Mouse (Mus musculus): ENCODE measurements around the gene Stpg3. TPM values are rescaled to one million over a fixed set of nuclear protein-coding genes. Genes with fewer than 3 reads are reported as not detected.

The Stpg3 gene
- polyA plus RNA-seq, 1 experiment from 2014 or later: not detected

DNA sequence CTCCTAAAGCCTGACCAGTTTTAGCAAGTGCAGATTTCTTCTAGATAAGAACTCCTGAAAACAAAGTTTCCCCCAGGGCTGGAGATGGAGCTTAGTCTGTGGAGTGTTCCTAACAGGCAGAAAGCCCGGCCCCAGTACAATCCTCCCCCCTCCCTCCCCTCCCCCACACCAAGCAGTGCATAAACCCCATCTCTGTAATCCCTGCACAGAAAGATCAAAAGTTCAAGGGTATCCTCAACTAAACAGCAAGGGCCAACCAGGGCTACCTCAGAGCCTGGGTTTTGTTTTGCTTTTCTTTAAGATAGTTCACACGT lies 45.8 kb downstream of the Stpg3 start:
- no peaks in the 10 kb centered on the region; the same call in 1 of the 2 replicates for H3K4me1 ChIP-seq (ENCODE audit: control insufficient read depth, insufficient read depth, low read length)
- 21% methylated on average over 2 of the region's 2 CpGs for WGBS
- peak; percentile 7; the same call in 1 of the 2 replicates for ATAC-seq (replicated peaks; ENCODE audit: insufficient number of reproducible peaks, low FRiP score, low TSS enrichment, low read depth)
- H3K27ac ChIP-seq (replicated peaks; ENCODE audit: low read depth, low read length): peak overlapping the region; percentile 17; the same call in 1 of the 2 replicates
- no peaks in the 10 kb centered on the region for H3K36me3 ChIP-seq (replicated peaks; ENCODE audit: control insufficient read depth, insufficient read depth, low read depth, low read length)
- H3K9ac ChIP-seq (replicated peaks; ENCODE audit: low read length): peak overlapping the region; percentile 61
- peak overlapping the region; percentile 88 for H3K4me2 ChIP-seq (ENCODE audit: low read depth, low read length)
- DNase-seq (ENCODE audit: low spot score): no peak
- no peaks in the 10 kb centered on the region for H3K27me3 ChIP-seq (ENCODE audit: control insufficient read depth, insufficient read depth, low read length)
- H3K9me3 ChIP-seq (replicated peaks; ENCODE audit: control insufficient read depth, low read length): no peaks in the 10 kb centered on the region
- peak overlapping the region; percentile 41; the same call in 1 of the 2 replicates for H3K4me3 ChIP-seq (ENCODE audit: low read depth, low read length)

GRCm38 (mm10) chr2:25167919-25168664 lies 46.3 kb downstream of the Stpg3 start:
- peak; percentile 71 for ATAC-seq (replicated peaks; ENCODE audit: insufficient number of reproducible peaks, low FRiP score, low TSS enrichment, low read depth)
- peaks cover 1% of the 10 kb centered on the region; the same call in 1 of the 2 replicates for H3K4me1 ChIP-seq (ENCODE audit: control insufficient read depth, insufficient read depth, low read length)
- no peaks in the 10 kb centered on the region for H3K9me3 ChIP-seq (replicated peaks; ENCODE audit: control insufficient read depth, low read length)
- H3K27me3 ChIP-seq (ENCODE audit: control insufficient read depth, insufficient read depth, low read length): no peaks in the 10 kb centered on the region
- peak overlapping the region; percentile 41 for H3K4me3 ChIP-seq (ENCODE audit: low read depth, low read length)
- peak overlapping the region; percentile 61 for H3K9ac ChIP-seq (replicated peaks; ENCODE audit: low read length)
- peak overlapping the region; percentile 88 for H3K4me2 ChIP-seq (ENCODE audit: low read depth, low read length)
- 1% methylated on average over 30 of the region's 41 CpGs for WGBS
- H3K36me3 ChIP-seq (replicated peaks; ENCODE audit: control insufficient read depth, insufficient read depth, low read depth, low read length): no peaks in the 10 kb centered on the region
- H3K27ac ChIP-seq (replicated peaks; ENCODE audit: low read depth, low read length): peak overlapping the region; percentile 17
- DNase-seq (ENCODE audit: low spot score): peak; percentile 79

GRCm38 (mm10) chr2:25167481-25167880 lies 47.0 kb downstream of the Stpg3 start:
- no peaks in the 10 kb centered on the region for H3K36me3 ChIP-seq (replicated peaks; ENCODE audit: control insufficient read depth, insufficient read depth, low read depth, low read length)
- DNase-seq (ENCODE audit: low spot score) (no peak), ATAC-seq (replicated peaks; ENCODE audit: insufficient number of reproducible peaks, low FRiP score, low TSS enrichment, low read depth) (peak; percentile 6; the same call in 1 of the 2 replicates)
- peak overlapping the region; percentile 61 for H3K9ac ChIP-seq (replicated peaks; ENCODE audit: low read length)
- H3K27me3 ChIP-seq (ENCODE audit: control insufficient read depth, insufficient read depth, low read length): no peaks in the 10 kb centered on the region
- no peaks in the 10 kb centered on the region for H3K9me3 ChIP-seq (replicated peaks; ENCODE audit: control insufficient read depth, low read length)
- peak overlapping the region; percentile 41 for H3K4me3 ChIP-seq (ENCODE audit: low read depth, low read length)
- 29% methylated on average over 4 of the region's 4 CpGs for WGBS
- H3K4me2 ChIP-seq (ENCODE audit: low read depth, low read length): peak overlapping the region; percentile 88
- H3K4me1 ChIP-seq (ENCODE audit: control insufficient read depth, insufficient read depth, low read length): peaks cover 2% of the 10 kb centered on the region; the same call in 1 of the 2 replicates
- peak overlapping the region; percentile 17 for H3K27ac ChIP-seq (replicated peaks; ENCODE audit: low read depth, low read length)

Other genes starting within 250 kb of the Stpg3 start
- gene Mrpl41, start 239.5 kb downstream of the Stpg3 start, polyA plus RNA-seq (2014; fragmentation: Nextera tagmentation; extraction: Ambion mirVana): 153 and 163 TPM in 2 replicates
- 4.7 and 6.2 TPM in 2 replicates for gene Pnpla7, start 238.6 kb downstream of the Stpg3 start, polyA plus RNA-seq (2014; fragmentation: Nextera tagmentation; extraction: Ambion mirVana)
- 29.5 and 36.2 TPM in 2 replicates for gene Nsmf, start 160.3 kb downstream of the Stpg3 start, polyA plus RNA-seq (2014; fragmentation: Nextera tagmentation; extraction: Ambion mirVana)
- gene Entpd8, start 134.3 kb downstream of the Stpg3 start, polyA plus RNA-seq (2014; fragmentation: Nextera tagmentation; extraction: Ambion mirVana): not detected in 2 replicates
- 0.13 TPM in 1 of 2 replicates, not detected in the other for gene Noxa1, start 119.5 kb downstream of the Stpg3 start, polyA plus RNA-seq (2014; fragmentation: Nextera tagmentation; extraction: Ambion mirVana)
- gene Nrarp, start 33.9 kb downstream of the Stpg3 start, polyA plus RNA-seq (2014; fragmentation: Nextera tagmentation; extraction: Ambion mirVana): 16.8 and 17.0 TPM in 2 replicates
- gene Tor4a, start 17.8 kb downstream of the Stpg3 start, polyA plus RNA-seq (2014; fragmentation: Nextera tagmentation; extraction: Ambion mirVana): 1.9 and 2.6 TPM in 2 replicates
- gene Nelfb, start 3.1 kb downstream of the Stpg3 start, polyA plus RNA-seq (2014; fragmentation: Nextera tagmentation; extraction: Ambion mirVana): 90.5 and 92.2 TPM in 2 replicates
- 1.4 TPM in 1 of 2 replicates, not detected in the other for gene Fam166a, start 4.1 kb upstream of the Stpg3 start, polyA plus RNA-seq (2014; fragmentation: Nextera tagmentation; extraction: Ambion mirVana)
- gene Tubb4b, start 10.1 kb upstream of the Stpg3 start, polyA plus RNA-seq (2014; fragmentation: Nextera tagmentation; extraction: Ambion mirVana): 456 and 490 TPM in 2 replicates
- gene Slc34a3, start 19.7 kb upstream of the Stpg3 start, polyA plus RNA-seq (2014; fragmentation: Nextera tagmentation; extraction: Ambion mirVana): not detected in 2 replicates
- gene Rnf224, start 22.1 kb upstream of the Stpg3 start, polyA plus RNA-seq (2014; fragmentation: Nextera tagmentation; extraction: Ambion mirVana): not detected in 2 replicates
- gene Rnf208, start 27.6 kb upstream of the Stpg3 start, polyA plus RNA-seq (2014; fragmentation: Nextera tagmentation; extraction: Ambion mirVana): 7.4 and 10.4 TPM in 2 replicates
- gene Cysrt1, start 27.8 kb upstream of the Stpg3 start, polyA plus RNA-seq (2014; fragmentation: Nextera tagmentation; extraction: Ambion mirVana): 0.50 TPM in 1 of 2 replicates, not detected in the other
- gene AL732309.1, start 32.2 kb upstream of the Stpg3 start, polyA plus RNA-seq (2014; fragmentation: Nextera tagmentation; extraction: Ambion mirVana): 3.3 and 4.2 TPM in 2 replicates
- gene Tmem203, start 40.8 kb upstream of the Stpg3 start, polyA plus RNA-seq (2014; fragmentation: Nextera tagmentation; extraction: Ambion mirVana): 12.8 and 13.3 TPM in 2 replicates
- gene Tprn, start 48.0 kb upstream of the Stpg3 start, polyA plus RNA-seq (2014; fragmentation: Nextera tagmentation; extraction: Ambion mirVana): 4.3 and 4.9 TPM in 2 replicates
- gene Ssna1, start 57.8 kb upstream of the Stpg3 start, polyA plus RNA-seq (2014; fragmentation: Nextera tagmentation; extraction: Ambion mirVana): 253 and 254 TPM in 2 replicates
- 111 and 113 TPM in 2 replicates for gene Anapc2, start 57.8 kb upstream of the Stpg3 start, polyA plus RNA-seq (2014; fragmentation: Nextera tagmentation; extraction: Ambion mirVana)
- not detected in 2 replicates for gene Tmem210, start 73.5 kb upstream of the Stpg3 start, polyA plus RNA-seq (2014; fragmentation: Nextera tagmentation; extraction: Ambion mirVana)
- gene Lrrc26, start 75.3 kb upstream of the Stpg3 start, polyA plus RNA-seq (2014; fragmentation: Nextera tagmentation; extraction: Ambion mirVana): not detected in 2 replicates
- 1.6 TPM in 2 replicates for gene Grin1, start 104.5 kb upstream of the Stpg3 start, polyA plus RNA-seq (2014; fragmentation: Nextera tagmentation; extraction: Ambion mirVana)
- gene Man1b1, start 117.7 kb upstream of the Stpg3 start, polyA plus RNA-seq (2014; fragmentation: Nextera tagmentation; extraction: Ambion mirVana): 87.2 and 92.7 TPM in 2 replicates
- 18.2 and 19.1 TPM in 2 replicates for gene Dpp7, start 141.7 kb upstream of the Stpg3 start, polyA plus RNA-seq (2014; fragmentation: Nextera tagmentation; extraction: Ambion mirVana)
- 5.2 and 8.9 TPM in 2 replicates for gene Uap1l1, start 151.0 kb upstream of the Stpg3 start, polyA plus RNA-seq (2014; fragmentation: Nextera tagmentation; extraction: Ambion mirVana)
- gene Sapcd2, start 157.7 kb upstream of the Stpg3 start, polyA plus RNA-seq (2014; fragmentation: Nextera tagmentation; extraction: Ambion mirVana): 39.1 and 43.2 TPM in 2 replicates
- gene Entpd2, start 181.2 kb upstream of the Stpg3 start, polyA plus RNA-seq (2014; fragmentation: Nextera tagmentation; extraction: Ambion mirVana): 0.10 and 0.28 TPM in 2 replicates
- 26.8 and 38.0 TPM in 2 replicates for gene Npdc1, start 184.7 kb upstream of the Stpg3 start, polyA plus RNA-seq (2014; fragmentation: Nextera tagmentation; extraction: Ambion mirVana)
- gene Fut7, start 208.6 kb upstream of the Stpg3 start, polyA plus RNA-seq (2014; fragmentation: Nextera tagmentation; extraction: Ambion mirVana): not detected in 2 replicates
- 2.2 TPM in 2 replicates for gene Abca2, start 214.1 kb upstream of the Stpg3 start, polyA plus RNA-seq (2014; fragmentation: Nextera tagmentation; extraction: Ambion mirVana)
- 0.71 TPM in 1 of 2 replicates, not detected in the other for gene Clic3, start 242.2 kb upstream of the Stpg3 start, polyA plus RNA-seq (2014; fragmentation: Nextera tagmentation; extraction: Ambion mirVana)
- gene Paxx, start 246.5 kb upstream of the Stpg3 start, polyA plus RNA-seq (2014; fragmentation: Nextera tagmentation; extraction: Ambion mirVana): 12.4 and 14.3 TPM in 2 replicates